Mouse (Mus musculus): ENCODE results near the gene Dglucy. TPM values are rescaled to one million over a fixed set of nuclear protein-coding genes. Genes with fewer than 3 reads are reported as not detected.
A peak's percentile ranks its signal among the peaks of the same experiment; 100 is the strongest.

The Dglucy gene
- polyA plus RNA-seq, 1 experiment from 2014 or later = 5.3 TPM

- no peaks in the 10 kb centered on the region for H3K4me1 ChIP-seq (replicated peaks)
- ATAC-seq (replicated peaks; ENCODE audit: insufficient number of reproducible peaks, insufficient read depth, low FRiP score, low read depth) = no peak
- H3K27ac ChIP-seq = no peak overlapping the region
- no peak overlapping the region for H3K4me3 ChIP-seq
- no peaks in the 10 kb centered on the region for H3K27me3 ChIP-seq
- no peak overlapping the region for H3K4me2 ChIP-seq
- no peak overlapping the region for H3K9ac ChIP-seq
- H3K9me3 ChIP-seq (replicated peaks) = no peaks in the 10 kb centered on the region
- H3K36me3 ChIP-seq = no peaks in the 10 kb centered on the region
- 53% methylated on average over 13 of the region's 13 CpGs for WGBS
These were observed 14.4 kb upstream of the Dglucy start for GRCm38 (mm10) chr12:100764329-100765018.

GRCm38 (mm10) chr12:100769871-100770270 is 9.0 kb upstream of the Dglucy start:
- no peaks in the 10 kb centered on the region for H3K27me3 ChIP-seq
- no peaks in the 10 kb centered on the region for H3K9me3 ChIP-seq (replicated peaks)
- WGBS = 85% methylated on average over 6 of the region's 6 CpGs
- no peak overlapping the region for H3K4me3 ChIP-seq
- no peaks in the 10 kb centered on the region for H3K36me3 ChIP-seq
- ATAC-seq (replicated peaks; ENCODE audit: insufficient number of reproducible peaks, insufficient read depth, low FRiP score, low read depth) = no peak
- H3K27ac ChIP-seq = no peak overlapping the region
- H3K4me2 ChIP-seq = no peak overlapping the region
- H3K4me1 ChIP-seq (replicated peaks) = no peaks in the 10 kb centered on the region
- H3K9ac ChIP-seq = no peak overlapping the region

GRCm38 (mm10) chr12:100770765-100771164 is 8.1 kb upstream of the Dglucy start:
- H3K27ac ChIP-seq = no peak overlapping the region
- no peaks in the 10 kb centered on the region; the same call in 1 of the 2 replicates for H3K4me1 ChIP-seq (replicated peaks)
- no peak overlapping the region for H3K4me2 ChIP-seq
- ATAC-seq (replicated peaks; ENCODE audit: insufficient number of reproducible peaks, insufficient read depth, low FRiP score, low read depth) = no peak
- no peaks in the 10 kb centered on the region for H3K27me3 ChIP-seq
- H3K9ac ChIP-seq = no peak overlapping the region
- 48% methylated on average over 3 of the region's 3 CpGs for WGBS
- H3K4me3 ChIP-seq = no peak overlapping the region
- no peaks in the 10 kb centered on the region for H3K9me3 ChIP-seq (replicated peaks)
- no peaks in the 10 kb centered on the region for H3K36me3 ChIP-seq

GRCm38 (mm10) chr12:100772230-100772984 is 6.5 kb upstream of the Dglucy start:
- Histone ChIP-seq H3K9ac (no peak overlapping the region), H3K9me3 (replicated peaks) (no peaks in the 10 kb centered on the region), H3K27me3 (no peaks in the 10 kb centered on the region), H3K36me3 (no peaks in the 10 kb centered on the region), H3K4me3 (no peak overlapping the region), H3K27ac (no peak overlapping the region), H3K4me2 (no peak overlapping the region), H3K4me1 (replicated peaks) (peaks cover 4% of the 10 kb centered on the region; the same call in 1 of the 2 replicates)
- ATAC-seq (replicated peaks; ENCODE audit: insufficient number of reproducible peaks, insufficient read depth, low FRiP score, low read depth) = 0 out of 2 replicates have a peak, but pooled peaks have one; percentile 31
- WGBS = 23% methylated on average over 7 of the region's 7 CpGs

GRCm38 (mm10) chr12:100774756-100775155 is 4.1 kb upstream of the Dglucy start:
- Histone ChIP-seq H3K36me3 (no peaks in the 10 kb centered on the region), H3K9me3 (replicated peaks) (no peaks in the 10 kb centered on the region), H3K9ac (no peak overlapping the region), H3K4me1 (replicated peaks) (peaks cover 19% of the 10 kb centered on the region), H3K27ac (no peak overlapping the region), H3K4me2 (no peak overlapping the region), H3K27me3 (no peaks in the 10 kb centered on the region), H3K4me3 (no peak overlapping the region)
- WGBS = 59% methylated on average over 7 of the region's 7 CpGs
- ATAC-seq (replicated peaks; ENCODE audit: insufficient number of reproducible peaks, insufficient read depth, low FRiP score, low read depth) = no peak

- Histone ChIP-seq H3K9me3 (replicated peaks) (no peaks in the 10 kb centered on the region), H3K36me3 (no peaks in the 10 kb centered on the region), H3K27me3 (no peaks in the 10 kb centered on the region), H3K9ac (no peak overlapping the region), H3K4me1 (replicated peaks) (peaks cover 21% of the 10 kb centered on the region), H3K4me3 (no peak overlapping the region), H3K4me2 (no peak overlapping the region), H3K27ac (no peak overlapping the region)
- ATAC-seq (replicated peaks; ENCODE audit: insufficient number of reproducible peaks, insufficient read depth, low FRiP score, low read depth) = no peak
These were observed 3.6 kb upstream of the Dglucy start for GRCm38 (mm10) chr12:100775291-100775690.

- no peak for ATAC-seq (replicated peaks; ENCODE audit: insufficient number of reproducible peaks, insufficient read depth, low FRiP score, low read depth)
- no peak overlapping the region for H3K4me3 ChIP-seq
- H3K27me3 ChIP-seq = no peaks in the 10 kb centered on the region
- no peaks in the 10 kb centered on the region for H3K36me3 ChIP-seq
- peaks cover 21% of the 10 kb centered on the region for H3K4me1 ChIP-seq (replicated peaks)
- no peak overlapping the region for H3K27ac ChIP-seq
- 63% methylated on average over 8 of the region's 8 CpGs for WGBS
- no peak overlapping the region for H3K4me2 ChIP-seq
- H3K9me3 ChIP-seq (replicated peaks) = no peaks in the 10 kb centered on the region
- H3K9ac ChIP-seq = no peak overlapping the region
These were observed 2.8 kb upstream of the Dglucy start for GRCm38 (mm10) chr12:100775911-100776581.

GRCm38 (mm10) chr12:100776991-100777390 is 1.9 kb upstream of the Dglucy start:
- H3K4me2 ChIP-seq = no peak overlapping the region
- H3K9me3 ChIP-seq (replicated peaks) = no peaks in the 10 kb centered on the region
- ATAC-seq (replicated peaks; ENCODE audit: insufficient number of reproducible peaks, insufficient read depth, low FRiP score, low read depth) = no peak
- peaks cover 21% of the 10 kb centered on the region for H3K4me1 ChIP-seq (replicated peaks)
- no peak overlapping the region for H3K9ac ChIP-seq
- no peaks in the 10 kb centered on the region for H3K36me3 ChIP-seq
- no peak overlapping the region for H3K4me3 ChIP-seq
- no peaks in the 10 kb centered on the region for H3K27me3 ChIP-seq
- H3K27ac ChIP-seq = no peak overlapping the region
- 74% methylated on average over 6 of the region's 6 CpGs for WGBS

- no peak for ATAC-seq (replicated peaks; ENCODE audit: insufficient number of reproducible peaks, insufficient read depth, low FRiP score, low read depth)
- Histone ChIP-seq H3K9me3 (replicated peaks) (no peaks in the 10 kb centered on the region), H3K4me3 (peak overlapping the region; percentile 50), H3K27me3 (no peaks in the 10 kb centered on the region), H3K4me2 (peak overlapping the region; percentile 65), H3K36me3 (no peaks in the 10 kb centered on the region), H3K4me1 (replicated peaks) (peaks cover 21% of the 10 kb centered on the region), H3K9ac (peak overlapping the region; percentile 13; the same call in 1 of the 2 replicates), H3K27ac (peak overlapping the region; percentile 83)
- 69% methylated on average over 10 of the region's 10 CpGs for WGBS
These were observed 452 bp upstream of the Dglucy start for GRCm38 (mm10) chr12:100778276-100778933.

- H3K9ac ChIP-seq = no peak overlapping the region
- H3K4me2 ChIP-seq = no peak overlapping the region
- no peak overlapping the region for H3K4me3 ChIP-seq
- 91% methylated on average over 10 of the region's 10 CpGs for WGBS
- H3K27me3 ChIP-seq = no peaks in the 10 kb centered on the region
- ATAC-seq (replicated peaks; ENCODE audit: insufficient number of reproducible peaks, insufficient read depth, low FRiP score, low read depth) = no peak
- no peaks in the 10 kb centered on the region for H3K36me3 ChIP-seq
- H3K4me1 ChIP-seq (replicated peaks) = peaks cover 21% of the 10 kb centered on the region
- H3K27ac ChIP-seq = no peak overlapping the region
- no peaks in the 10 kb centered on the region for H3K9me3 ChIP-seq (replicated peaks)
These were observed 1.6 kb downstream of the Dglucy start for GRCm38 (mm10) chr12:100780416-100780815.
